Mouse (Mus musculus): ENCODE results near the gene Lats2. TPM values are rescaled to one million over a fixed set of nuclear protein-coding genes. Genes with fewer than 3 reads are reported as not detected.
"Not testable (repeated sequence)": the region's sequence is repeated elsewhere in the genome, so short reads cannot be mapped to it uniquely, and the experiment has no call there.

Lats2 gene
- total RNA-seq, 2 experiments from 2014 or later: 13.6 to 19.8 TPM

GRCm38 (mm10) chr14:57694246-57694645, 63.9 kb downstream of the Lats2 start:
- DNase-seq: no peak

GRCm38 (mm10) chr14:57692517-57693130, 65.6 kb downstream of the Lats2 start:
- no peak for DNase-seq

GRCm38 (mm10) chr14:57691316-57691715, 66.9 kb downstream of the Lats2 start:
- DNase-seq: no peak

- no peak for DNase-seq
Measured at GRCm38 (mm10) chr14:57690681-57691080, 67.5 kb downstream of the Lats2 start.

GRCm38 (mm10) chr14:57688066-57688465, 70.1 kb downstream of the Lats2 start:
- not testable (repeated sequence) for DNase-seq

GRCm38 (mm10) chr14:57687441-57687840, 70.7 kb downstream of the Lats2 start:
- no peak for DNase-seq

GRCm38 (mm10) chr14:57686647-57687046, 71.5 kb downstream of the Lats2 start:
- DNase-seq: no peak

- no peak for DNase-seq
Measured at GRCm38 (mm10) chr14:57684579-57684978, 73.6 kb downstream of the Lats2 start.

GRCm38 (mm10) chr14:57682751-57683150, 75.4 kb downstream of the Lats2 start:
- no peak for DNase-seq

- peak; percentile 46 for DNase-seq
Measured at GRCm38 (mm10) chr14:57679958-57680535, 78.1 kb downstream of the Lats2 start.

GRCm38 (mm10) chr14:57679523-57679922, 78.7 kb downstream of the Lats2 start:
- no peak for DNase-seq

GRCm38 (mm10) chr14:57675481-57675880, 82.7 kb downstream of the Lats2 start:
- no peak for DNase-seq

- DNase-seq: no peak
Measured at GRCm38 (mm10) chr14:57665628-57665950, 92.6 kb downstream of the Lats2 start.

- peak; percentile 80 for DNase-seq
Measured at GRCm38 (mm10) chr14:57664822-57665627, 93.2 kb downstream of the Lats2 start, which contains the start of gene Xpo4. Gene Xpo4, minus strand, starts transcription at chr14:57665430.

- DNase-seq: no peak
Measured at GRCm38 (mm10) chr14:57664311-57664821, 93.8 kb downstream of the Lats2 start.

- no peak for DNase-seq
Measured at GRCm38 (mm10) chr14:57663630-57664029, 94.6 kb downstream of the Lats2 start.

- DNase-seq: no peak
Measured at GRCm38 (mm10) chr14:57658301-57658700, 99.9 kb downstream of the Lats2 start.

GRCm38 (mm10) chr14:57657500-57657899, 100.7 kb downstream of the Lats2 start:
- no peak for DNase-seq

GRCm38 (mm10) chr14:57656519-57656918, 101.7 kb downstream of the Lats2 start:
- not testable (repeated sequence) for DNase-seq

- DNase-seq: no peak
Measured at GRCm38 (mm10) chr14:57649501-57649900, 108.7 kb downstream of the Lats2 start.

- DNase-seq: no peak
Measured at GRCm38 (mm10) chr14:57646155-57646554, 112.0 kb downstream of the Lats2 start.

All from gastrocnemius, postnatal 25 days (tissue).